11 mouse cellular contexts compared by ENCODE assay signal in the genomic region with DNA sequence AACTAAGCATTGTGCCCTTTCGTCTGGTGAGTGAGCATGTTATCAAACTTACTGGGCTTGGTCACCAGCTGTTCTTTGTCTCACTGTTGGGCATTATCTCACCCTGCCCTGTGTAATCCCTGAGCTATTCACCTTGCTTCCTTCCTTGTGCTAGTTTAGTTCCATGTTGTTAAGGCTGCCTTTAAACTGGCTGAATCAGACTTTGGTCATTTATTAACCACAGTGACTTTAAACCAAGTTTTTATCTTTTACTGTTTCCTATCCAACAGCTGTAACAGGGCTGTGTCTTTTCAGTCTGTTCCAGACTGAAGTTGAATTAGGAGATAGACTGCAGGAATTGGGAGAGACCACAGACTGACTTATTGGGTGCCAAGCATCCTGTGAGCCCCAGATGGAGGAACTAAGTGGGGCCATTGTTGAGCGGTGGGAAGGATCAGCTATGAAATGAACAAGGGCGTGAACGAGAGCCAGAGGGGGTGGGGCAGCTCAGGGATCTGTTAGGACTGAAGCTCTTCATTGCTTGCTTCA. TPM values are rescaled to one million over a fixed set of nuclear protein-coding genes. Genes with fewer than 3 reads are reported as not detected.
DNase-seq lines count a peak whose midpoint lies in the region; ATAC-seq and TF ChIP-seq lines count a peak whose summit lies in the region.
"Had no signal": no experiment of that assay in that cellular context is flagged by ENCODE, and none has a peak within 500 bp of the region (broad histone marks: within the 10 kb centered on the region; RNA-seq: fewer than 3 reads in every experiment).

No protein-coding gene starts in this region.

- TF ChIP-seq CTCF in gastrocnemius, adult 2 months (IDR thresholded peaks at IDR 0.05) = no peak
- no peak for TF ChIP-seq CTCF in kidney, postnatal 0 days (IDR thresholded peaks at IDR 0.05; ENCODE audit: low read depth)

- no peaks in the 10 kb centered on the region for H3K9me3 ChIP-seq in heart, embryonic 16.5 days (replicated peaks; ENCODE audit: control insufficient read depth, low read length)
- H3K9me3 ChIP-seq in kidney, postnatal 0 days (replicated peaks; ENCODE audit: low read length) = no peaks in the 10 kb centered on the region
- H3K9me3 ChIP-seq: limb, embryonic 13.5 days had no signal

- peak; percentile 26; the same call in 1 of the 2 replicates for ATAC-seq in heart, embryonic 16.5 days (replicated peaks; ENCODE audit: extremely low read depth, insufficient read depth, low FRiP score)
- ATAC-seq in kidney, postnatal 0 days (replicated peaks; ENCODE audit: low FRiP score, low read depth) = peak; percentile 79
- ATAC-seq: forebrain, embryonic 14.5 days had no signal

- H3K4me2 ChIP-seq in heart, embryonic 16.5 days (ENCODE audit: low read depth, low read length) = no peak overlapping the region
- no peak overlapping the region for H3K4me2 ChIP-seq in kidney, postnatal 0 days (ENCODE audit: low read length)
- peak overlapping the region; percentile 54 for H3K4me2 ChIP-seq in myocyte (ENCODE audit: low read depth)
- H3K4me2 ChIP-seq: limb, embryonic 13.5 days had no signal

- peaks cover 3% of the 10 kb centered on the region; the same call in 1 of the 2 replicates for H3K36me3 ChIP-seq in heart, embryonic 16.5 days (ENCODE audit: control insufficient read depth, insufficient read depth)
- 0 out of 2 replicates have a peak, but pooled peaks cover 3% of the 10 kb centered on the region for H3K36me3 ChIP-seq in kidney, postnatal 0 days (ENCODE audit: insufficient read depth, low read length)
- H3K36me3 ChIP-seq in myocyte (ENCODE audit: control insufficient read depth, insufficient read depth) = peaks cover 3% of the 10 kb centered on the region

- TF ChIP-seq POLR2A in myocyte (IDR thresholded peaks at IDR 0.05; ENCODE audit: insufficient read length, low read depth) = no peak

- H3K79me2 ChIP-seq in myocyte (ENCODE audit: control insufficient read depth, insufficient read depth) = no peaks in the 10 kb centered on the region

- peak overlapping the region; percentile 16; the same call in 1 of the 2 replicates for H3K27ac ChIP-seq in gastrocnemius, adult 2 months
- H3K27ac ChIP-seq in heart, embryonic 16.5 days (ENCODE audit: low read length) = peak overlapping the region; percentile 4; the same call in 1 of the 2 replicates
- peak overlapping the region; percentile 51; the same call in 1 of the 2 replicates for H3K27ac ChIP-seq in kidney, postnatal 0 days
- H3K27ac ChIP-seq: limb, embryonic 13.5 days had no signal

- DNase-seq in gastrocnemius, adult 2 months = no peak
- DNase-seq in gastrocnemius, postnatal 4 days (ENCODE audit: low spot score in 2 of 2) = no peak
- peak; percentile 51 for DNase-seq in kidney, postnatal 0 days (ENCODE audit: low spot score)
- no peak for DNase-seq in left cerebral cortex, postnatal 36 days (ENCODE audit: low spot score in 2 of 2)
- DNase-seq in spleen, postnatal 36 days (ENCODE audit: low spot score in 2 of 2) = no peak
- DNase-seq in urinary bladder, adult 2 months (ENCODE audit: low spot score) = no peak
- DNase-seq: right cerebral cortex, postnatal 25 days had no signal

- H3K9ac ChIP-seq in heart, embryonic 16.5 days (ENCODE audit: low read length) = no peak overlapping the region
- H3K9ac ChIP-seq in kidney, postnatal 0 days (ENCODE audit: low read depth, low read length) = no peak overlapping the region
- H3K9ac ChIP-seq: limb, embryonic 13.5 days had no signal

- no peak overlapping the region for H3ac ChIP-seq in myocyte (ENCODE audit: control insufficient read depth, insufficient read length)

- H3K4me3 ChIP-seq in gastrocnemius, adult 2 months = no peak overlapping the region
- no peak overlapping the region for H3K4me3 ChIP-seq in heart, embryonic 16.5 days (ENCODE audit: low read length)
- no peak overlapping the region for H3K4me3 ChIP-seq in kidney, postnatal 0 days (replicated peaks; ENCODE audit: low read depth, low read length)
- H3K4me3 ChIP-seq in myocyte = no peak overlapping the region
- H3K4me3 ChIP-seq: limb, embryonic 13.5 days had no signal

- no peaks in the 10 kb centered on the region for H3K27me3 ChIP-seq in heart, embryonic 16.5 days (ENCODE audit: control insufficient read depth, insufficient read depth, low read length)
- H3K27me3 ChIP-seq in kidney, postnatal 0 days (ENCODE audit: insufficient read depth, low read length) = no peaks in the 10 kb centered on the region
- H3K27me3 ChIP-seq in myocyte (ENCODE audit: control insufficient read depth, insufficient read depth, insufficient read length) = no peaks in the 10 kb centered on the region
- H3K27me3 ChIP-seq: limb, embryonic 13.5 days had no signal

- peaks cover 30% of the 10 kb centered on the region for H3K4me1 ChIP-seq in heart, embryonic 16.5 days (ENCODE audit: control insufficient read depth, insufficient read depth, low read length)
- no peaks in the 10 kb centered on the region for H3K4me1 ChIP-seq in kidney, postnatal 0 days (replicated peaks; ENCODE audit: insufficient read depth, low read length)

- intact Hi-C loops in gastrocnemius, adult 2 months (cut with DNase I) = no loop called here
- intact Hi-C loops in left cerebral cortex, postnatal 36 days (cut with DNase I) = no loop called here

- 37% methylated on average over 4 of the region's 4 CpGs for WGBS in heart, embryonic 16.5 days
- 42% methylated on average over 4 of the region's 4 CpGs for WGBS in kidney, postnatal 0 days

TF ChIP-seq in myocyte, 11 proteins besides CTCF, POLR2A, EP300 and RAD21:
- TF ChIP-seq TCF12 (IDR thresholded peaks at IDR 0.05; ENCODE audit: insufficient read depth, poor library complexity, severe bottlenecking) (no peak), SRF (IDR thresholded peaks at IDR 0.05; ENCODE audit: control insufficient read depth, insufficient read length, low read depth) (no peak), MYOD1 (IDR thresholded peaks at IDR 0.05; ENCODE audit: control insufficient read depth in 1 of 3, insufficient read length in 2 of 3, low read depth in 2 of 3) (peak; percentile 42 to 93 (median 88)), E2F4 (IDR thresholded peaks at IDR 0.05; ENCODE audit: insufficient read depth) (no peak), REST (IDR thresholded peaks at IDR 0.05; ENCODE audit: insufficient read depth, insufficient read length) (no peak), USF1 (IDR thresholded peaks at IDR 0.05; ENCODE audit: low read depth) (no peak), POLR2AphosphoS2 (IDR thresholded peaks at IDR 0.05; ENCODE audit: insufficient read length, low read depth) (no peak), MYOG (IDR thresholded peaks at IDR 0.05; ENCODE audit: control insufficient read depth in 1 of 3, insufficient read depth in 1 of 3, insufficient read length in 2 of 3, low read depth in 2 of 3) (peak in 2 of 3 experiments; percentile 59 to 78), MAX (IDR thresholded peaks at IDR 0.05; ENCODE audit: low read depth) (no peak), CEBPB (IDR thresholded peaks at IDR 0.05; ENCODE audit: insufficient read depth, poor library complexity, severe bottlenecking) (no peak)

RNA-seq across cellular contexts. Expression of a gene that starts 10.7 kb away (rescaled TPM):
- total RNA-seq in gastrocnemius, adult 2 months (2021) = 10 to 100 TPM; 61.6 to 67.4 TPM
- 10 to 100 TPM; 34.3 to 39.0 TPM for total RNA-seq in gastrocnemius, postnatal 4 days (2021)
- polyA plus RNA-seq in heart, embryonic 16.5 days (2015; fragmentation: Nextera tagmentation; extraction: Ambion mirVana) = 33.3 and 36.3 TPM in 2 replicates
- polyA plus RNA-seq in kidney, postnatal 0 days (2015; fragmentation: Nextera tagmentation; extraction: Ambion mirVana) = 45.9 and 47.4 TPM in 2 replicates
- polyA plus RNA-seq in myocyte (2012; fragmentation: generic; extraction: Trizol) = 17.8 TPM
- total RNA-seq in left cerebral cortex, postnatal 36 days (2021) = 10 to 100 TPM; 74.3 to 75.4 TPM
- polyA plus RNA-seq in urinary bladder, adult 2 months (2012; rRNA removed) = 31.0 and 38.4 TPM in 2 replicates

RNA-seq across cellular contexts. Expression of a gene that starts 47.9 kb away (rescaled TPM):
- total RNA-seq in gastrocnemius, adult 2 months (2021) = 1 to 10 TPM; 1.2 to 1.9 TPM
- 1 to 10 TPM; 1.5 to 1.9 TPM for total RNA-seq in gastrocnemius, postnatal 4 days (2021)
- polyA plus RNA-seq in heart, embryonic 16.5 days (2015; fragmentation: Nextera tagmentation; extraction: Ambion mirVana) = 5.2 and 6.7 TPM in 2 replicates
- polyA plus RNA-seq in kidney, postnatal 0 days (2015; fragmentation: Nextera tagmentation; extraction: Ambion mirVana) = 4.6 and 5.3 TPM in 2 replicates
- 0.95 TPM for polyA plus RNA-seq in myocyte (2012; fragmentation: generic; extraction: Trizol)
- total RNA-seq in left cerebral cortex, postnatal 36 days (2021) = 1 to 10 TPM in 1 of 2 experiments, under 1 TPM in 1; 0.82 to 1.1 TPM
- 8.0 and 9.6 TPM in 2 replicates for polyA plus RNA-seq in urinary bladder, adult 2 months (2012; rRNA removed)

RNA-seq across cellular contexts. Expression of a gene that starts 52.4 kb away (rescaled TPM):
- 10 to 100 TPM; 10.0 to 12.7 TPM for total RNA-seq in gastrocnemius, adult 2 months (2021)
- total RNA-seq in gastrocnemius, postnatal 4 days (2021) = 10 to 100 TPM; 15.8 to 17.4 TPM
- polyA plus RNA-seq in heart, embryonic 16.5 days (2015; fragmentation: Nextera tagmentation; extraction: Ambion mirVana) = 14.8 and 17.1 TPM in 2 replicates
- 19.9 and 21.0 TPM in 2 replicates for polyA plus RNA-seq in kidney, postnatal 0 days (2015; fragmentation: Nextera tagmentation; extraction: Ambion mirVana)
- 14.9 TPM for polyA plus RNA-seq in myocyte (2012; fragmentation: generic; extraction: Trizol)
- 10 to 100 TPM; 18.9 to 20.5 TPM for total RNA-seq in left cerebral cortex, postnatal 36 days (2021)
- 19.3 and 20.1 TPM in 2 replicates for polyA plus RNA-seq in urinary bladder, adult 2 months (2012; rRNA removed)
